Mouse (Mus musculus) CH12.LX (cell line): ENCODE measurements around the gene Tmem151b.

Experiments
- CTCF ChIP-seq, 2 experiments: IDR thresholded peaks in 1 of 2; conservative IDR thresholded peaks in 1 of 2; 2 replicates each; pipeline ENCODE4 v1.5.1; 2011 to 2012; ENCODE audit warnings: low read depth in 2 of 2, low read length in 2 of 2, improper control_type of control experiment in 1 of 2, inconsistent platforms in 1 of 2, mild to moderate bottlenecking in 1 of 2, moderate library complexity in 1 of 2
- GABPA ChIP-seq: IDR thresholded peaks from 2 replicates; pipeline ENCODE4 v1.6.1; 2012; ENCODE audit warnings: low read depth, low read length, improper control_type of control experiment, inconsistent platforms; ENCODE audit not compliant: insufficient replicate concordance
- PAX5 ChIP-seq: IDR thresholded peaks from 2 replicates; pipeline ENCODE4 v1.6.1; 2012; ENCODE audit warnings: low read length, inconsistent platforms, mixed read lengths
- POLR2A ChIP-seq: IDR thresholded peaks from 2 replicates; pipeline ENCODE4 v1.6.1; 2011; ENCODE audit warnings: low read depth, mild to moderate bottlenecking, improper control_type of control experiment, low read length
- TCF12 ChIP-seq: IDR thresholded peaks from 2 replicates; pipeline ENCODE4 v1.6.1; 2014; ENCODE audit warnings: low read depth, mild to moderate bottlenecking, inconsistent platforms, low read length, improper control_type of control experiment
- USF2 ChIP-seq: conservative IDR thresholded peaks from 2 replicates; pipeline ENCODE4 v1.6.1; 2011; ENCODE audit warnings: low read depth, low read length, improper control_type of control experiment
- ZKSCAN1 ChIP-seq: IDR thresholded peaks from 2 replicates; pipeline ENCODE4 v1.6.1; 2012; ENCODE audit warnings: low read depth, inconsistent platforms, low read length, improper control_type of control experiment, borderline replicate concordance

DNA sequence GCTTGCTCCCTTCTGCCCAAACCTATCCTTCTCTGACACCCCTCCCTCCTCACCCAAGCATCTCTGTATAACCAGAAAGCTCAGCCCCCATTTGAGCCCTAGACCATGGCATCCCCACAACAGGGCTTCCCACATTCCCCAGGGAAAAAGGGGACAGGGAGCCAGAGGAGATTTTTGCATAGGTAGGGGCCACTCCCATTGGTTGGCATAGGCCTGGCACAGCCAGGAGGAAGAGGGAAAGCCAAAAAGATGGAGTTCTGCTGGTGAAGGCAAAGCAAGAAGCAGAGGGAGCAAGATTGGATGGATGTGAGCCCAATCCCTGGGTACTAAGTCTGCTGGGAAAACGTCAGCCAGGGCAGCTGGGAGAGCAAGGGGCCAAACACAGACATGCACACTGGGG lies 6.4 kb downstream of the Tmem151b start:
- TF ChIP-seq ZKSCAN1 = no peak
- no peak for TF ChIP-seq GABPA
- no peak for TF ChIP-seq USF2
- no peak for TF ChIP-seq POLR2A
- TF ChIP-seq CTCF (conservative IDR thresholded peaks at IDR 0.05 in 1 of 2, IDR thresholded peaks at IDR 0.05 in 1 of 2; ENCODE audit: low read depth in 2 of 2, low read length in 2 of 2) = no peak
- no peak for TF ChIP-seq PAX5
- TF ChIP-seq TCF12 = no peak
